Mouse (Mus musculus) forebrain, embryonic 15.5 days (tissue): ENCODE data around the gene Prss29. TPM values are rescaled to one million over a fixed set of nuclear protein-coding genes. Genes with fewer than 3 reads are reported as not detected.

ENCODE experiments used
- ATAC-seq: fragments of 200-750 bp; cut with Nextera tagmentation; replicated peaks from 2 replicates; pipeline ENCODE4 v1.8.0; 2017; ENCODE audit warnings: mild to moderate bottlenecking, moderate TSS enrichment, moderate library complexity
- H3K27ac ChIP-seq: fragments of 300-500 bp; sonication (generic); replicated peaks from 2 replicates; pipeline ENCODE4 v1.5.1; 2015; ENCODE audit warnings: mild to moderate bottlenecking, inconsistent platforms
- H3K27me3 ChIP-seq: fragments of 300-500 bp; sonication (generic); 2 replicates; pipeline ENCODE4 v1.6.1; 2015; ENCODE audit warnings: inconsistent platforms
- H3K36me3 ChIP-seq: fragments of 300-500 bp; sonication (generic); 2 replicates; pipeline ENCODE4 v1.6.1; 2015; ENCODE audit warnings: mild to moderate bottlenecking, inconsistent platforms
- H3K4me1 ChIP-seq: fragments of 300-500 bp; sonication (generic); 2 replicates; pipeline ENCODE4 v1.6.1; 2015; ENCODE audit warnings: inconsistent platforms
- H3K4me2 ChIP-seq: fragments of 300-500 bp; sonication (generic); replicated peaks from 2 replicates; pipeline ENCODE4 v1.6.1; 2015; ENCODE audit warnings: mild to moderate bottlenecking, inconsistent platforms
- H3K4me3 ChIP-seq: fragments of 300-500 bp; sonication (generic); 2 replicates; pipeline ENCODE4 v1.5.1; 2015; ENCODE audit warnings: mild to moderate bottlenecking, inconsistent platforms
- H3K9ac ChIP-seq: fragments of 300-500 bp; sonication (generic); replicated peaks from 2 replicates; pipeline ENCODE4 v1.6.1; 2015; ENCODE audit warnings: mild to moderate bottlenecking, inconsistent platforms
- H3K9me3 ChIP-seq: fragments of 300-500 bp; sonication (generic); 2 replicates; pipeline ENCODE4 v1.6.1; 2016; ENCODE audit warnings: inconsistent platforms
- WGBS: fragments of 180-500 bp; shearing (Covaris S2); methylation state at CpG from one replicate; pipeline ENCODE4 v1.1.7; 2015; ENCODE audit warnings: mixed read lengths; 5-methylcytosine and 5-hydroxymethylcytosine counted together
- polyA plus RNA-seq: library from polyadenylated mRNA; unstranded; fragments of >200 nt; fragmentation: Nextera tagmentation; extraction: Ambion mirVana; gene quantifications from 2 replicates; pipeline ENCODE4 v1.2.1, GENCODE M21; 2015

Gene Prss29
- polyA plus RNA-seq, 1 experiment from 2014 or later = not detected

- WGBS = 81% methylated on average over 5 of the region's 5 CpGs
- ATAC-seq = no peak
- no peak overlapping the region for H3K4me3 ChIP-seq
Measured at GRCm38 (mm10) chr17:25293495-25293894, 25.0 kb upstream of the Prss29 start.

GRCm38 (mm10) chr17:25294111-25294510, 24.3 kb upstream of the Prss29 start:
- no peak overlapping the region for H3K4me3 ChIP-seq
- H3K9me3 ChIP-seq = no peaks in the 10 kb centered on the region
- H3K9ac ChIP-seq = no peak overlapping the region
- no peaks in the 10 kb centered on the region for H3K36me3 ChIP-seq
- H3K27ac ChIP-seq = no peak overlapping the region
- WGBS = 79% methylated on average over 1 of the region's 1 CpGs
- H3K4me1 ChIP-seq = no peaks in the 10 kb centered on the region
- H3K27me3 ChIP-seq = no peaks in the 10 kb centered on the region
- no peak overlapping the region for H3K4me2 ChIP-seq
- ATAC-seq = no peak

More at GRCm38 (mm10) chr17:25293495-25293894, 25.0 kb upstream of the Prss29 start:
- H3K4me1 ChIP-seq = no peaks in the 10 kb centered on the region
- H3K27me3 ChIP-seq = no peaks in the 10 kb centered on the region
- no peaks in the 10 kb centered on the region for H3K9me3 ChIP-seq
- H3K4me2 ChIP-seq = no peak overlapping the region
- H3K9ac ChIP-seq = no peak overlapping the region
- no peak overlapping the region for H3K27ac ChIP-seq
- H3K36me3 ChIP-seq = no peaks in the 10 kb centered on the region

GRCm38 (mm10) chr17:25298094-25298493, 20.4 kb upstream of the Prss29 start, which contains the start of gene Prss34:
Prss34 (plus strand) TSS chr17:25298394.
- WGBS = 91% methylated on average over 5 of the region's 5 CpGs
- Histone ChIP-seq H3K4me2 (no peak within 1 kb of the TSS), H3K27me3 (no peaks in the 10 kb centered on the region), H3K4me3 (no peak within 1 kb of the TSS), H3K9me3 (no peaks in the 10 kb centered on the region), H3K36me3 (no peaks in the 10 kb centered on the region), H3K9ac (no peak within 1 kb of the TSS), H3K4me1 (no peaks in the 10 kb centered on the region), H3K27ac (no peak within 1 kb of the TSS)
- ATAC-seq = no peak

- Histone ChIP-seq H3K4me1 (no peaks in the 10 kb centered on the region), H3K27me3 (no peaks in the 10 kb centered on the region), H3K4me3 (no peak within 1 kb of the TSS), H3K9ac (no peak within 1 kb of the TSS), H3K4me2 (no peak within 1 kb of the TSS), H3K36me3 (no peaks in the 10 kb centered on the region), H3K27ac (no peak within 1 kb of the TSS), H3K9me3 (no peaks in the 10 kb centered on the region)
- 87% methylated on average over 4 of the region's 4 CpGs for WGBS
- no peak for ATAC-seq
Measured at GRCm38 (mm10) chr17:25308346-25308745, 10.1 kb upstream of the Prss29 start, which contains the start of gene Prss28. Prss28 (plus strand) TSS chr17:25308646.

- no peaks in the 10 kb centered on the region for H3K36me3 ChIP-seq
- H3K9me3 ChIP-seq = no peaks in the 10 kb centered on the region
- WGBS = 90% methylated on average over 8 of the region's 8 CpGs
- H3K9ac ChIP-seq = no peak overlapping the region
- no peak overlapping the region for H3K27ac ChIP-seq
- H3K4me3 ChIP-seq = no peak overlapping the region
- H3K27me3 ChIP-seq = no peaks in the 10 kb centered on the region
- ATAC-seq = no peak
- no peaks in the 10 kb centered on the region for H3K4me1 ChIP-seq
- no peak overlapping the region for H3K4me2 ChIP-seq
Measured at GRCm38 (mm10) chr17:25320819-25321218, 2.4 kb downstream of the Prss29 start.

GRCm38 (mm10) chr17:25322930-25323329, 4.5 kb downstream of the Prss29 start:
- no peaks in the 10 kb centered on the region for H3K36me3 ChIP-seq
- no peaks in the 10 kb centered on the region for H3K27me3 ChIP-seq
- H3K4me1 ChIP-seq = no peaks in the 10 kb centered on the region
- H3K27ac ChIP-seq = no peak overlapping the region
- H3K4me3 ChIP-seq = no peak overlapping the region
- no peaks in the 10 kb centered on the region for H3K9me3 ChIP-seq
- 13% methylated on average over 2 of the region's 2 CpGs for WGBS
- no peak for ATAC-seq
- H3K4me2 ChIP-seq = no peak overlapping the region
- H3K9ac ChIP-seq = no peak overlapping the region

- Histone ChIP-seq H3K27ac (no peak overlapping the region), H3K36me3 (no peaks in the 10 kb centered on the region), H3K9me3 (no peaks in the 10 kb centered on the region), H3K9ac (no peak overlapping the region), H3K4me3 (no peak overlapping the region), H3K4me1 (no peaks in the 10 kb centered on the region), H3K27me3 (no peaks in the 10 kb centered on the region), H3K4me2 (no peak overlapping the region)
- ATAC-seq = no peak
- WGBS = 77% methylated on average over 9 of the region's 9 CpGs
Measured at GRCm38 (mm10) chr17:25332321-25332720, 13.9 kb downstream of the Prss29 start.

- ATAC-seq = no peak
- H3K9ac ChIP-seq = no peak overlapping the region
Measured at GRCm38 (mm10) chr17:25333943-25334342, 15.5 kb downstream of the Prss29 start.

GRCm38 (mm10) chr17:25338218-25338617, 19.8 kb downstream of the Prss29 start:
- no peaks in the 10 kb centered on the region for H3K9me3 ChIP-seq
- no peak for ATAC-seq
- H3K27me3 ChIP-seq = no peaks in the 10 kb centered on the region
- WGBS = 87% methylated on average over 4 of the region's 4 CpGs
- no peak overlapping the region for H3K9ac ChIP-seq
- H3K27ac ChIP-seq = no peak overlapping the region
- no peak overlapping the region for H3K4me2 ChIP-seq
- H3K4me1 ChIP-seq = no peaks in the 10 kb centered on the region
- no peak overlapping the region for H3K4me3 ChIP-seq
- no peaks in the 10 kb centered on the region for H3K36me3 ChIP-seq

More at GRCm38 (mm10) chr17:25333943-25334342, 15.5 kb downstream of the Prss29 start:
- Histone ChIP-seq H3K27ac (no peak overlapping the region), H3K4me3 (no peak overlapping the region), H3K9me3 (no peaks in the 10 kb centered on the region), H3K36me3 (no peaks in the 10 kb centered on the region), H3K4me1 (no peaks in the 10 kb centered on the region), H3K27me3 (no peaks in the 10 kb centered on the region), H3K4me2 (no peak overlapping the region)
- WGBS = 0% methylated on average over 8 of the region's 8 CpGs

GRCm38 (mm10) chr17:25340003-25340402, 21.5 kb downstream of the Prss29 start:
- Histone ChIP-seq H3K27ac (no peak overlapping the region), H3K4me3 (no peak overlapping the region), H3K4me2 (no peak overlapping the region), H3K27me3 (no peaks in the 10 kb centered on the region), H3K9ac (no peak overlapping the region), H3K4me1 (no peaks in the 10 kb centered on the region), H3K36me3 (no peaks in the 10 kb centered on the region), H3K9me3 (no peaks in the 10 kb centered on the region)
- no peak for ATAC-seq
- WGBS = 92% methylated on average over 6 of the region's 6 CpGs

GRCm38 (mm10) chr17:25341490-25341889, 23.0 kb downstream of the Prss29 start:
- no peak overlapping the region for H3K4me3 ChIP-seq
- no peaks in the 10 kb centered on the region for H3K9me3 ChIP-seq
- H3K27ac ChIP-seq = no peak overlapping the region
- no peaks in the 10 kb centered on the region for H3K4me1 ChIP-seq
- H3K9ac ChIP-seq = no peak overlapping the region
- H3K36me3 ChIP-seq = no peaks in the 10 kb centered on the region
- H3K4me2 ChIP-seq = no peak overlapping the region
- WGBS = 54% methylated on average over 3 of the region's 3 CpGs
- no peak for ATAC-seq
- H3K27me3 ChIP-seq = no peaks in the 10 kb centered on the region

GRCm38 (mm10) chr17:25345462-25345861, 27.0 kb downstream of the Prss29 start, which contains the start of gene Tpsab1:
Tpsab1 (minus strand) TSS chr17:25345562.
- H3K36me3 ChIP-seq = no peaks in the 10 kb centered on the region
- no peaks in the 10 kb centered on the region for H3K27me3 ChIP-seq
- H3K4me3 ChIP-seq = no peak within 1 kb of the TSS
- H3K27ac ChIP-seq = no peak within 1 kb of the TSS
- no peak within 1 kb of the TSS for H3K9ac ChIP-seq
- no peaks in the 10 kb centered on the region for H3K4me1 ChIP-seq
- H3K4me2 ChIP-seq = no peak within 1 kb of the TSS
- no peak for ATAC-seq
- no peaks in the 10 kb centered on the region for H3K9me3 ChIP-seq
- WGBS = 90% methylated on average over 4 of the region's 4 CpGs

GRCm38 (mm10) chr17:25361291-25361690, 42.8 kb downstream of the Prss29 start:
- H3K9me3 ChIP-seq = no peaks in the 10 kb centered on the region
- no peak overlapping the region for H3K4me2 ChIP-seq
- no peaks in the 10 kb centered on the region for H3K36me3 ChIP-seq
- no peaks in the 10 kb centered on the region for H3K4me1 ChIP-seq
- no peak overlapping the region for H3K4me3 ChIP-seq
- no peak overlapping the region for H3K27ac ChIP-seq
- no peaks in the 10 kb centered on the region for H3K27me3 ChIP-seq
- H3K9ac ChIP-seq = no peak overlapping the region
- 71% methylated on average over 2 of the region's 2 CpGs for WGBS
- no peak for ATAC-seq
